Mouse (Mus musculus) thymus, adult 2 months (tissue): ENCODE results near the gene Ccdc167. TPM values are rescaled to one million over a fixed set of nuclear protein-coding genes. Genes with fewer than 3 reads are reported as not detected.
"Not testable (repeated sequence)": the region's sequence is repeated elsewhere in the genome, so short reads cannot be mapped to it uniquely, and the experiment has no call there.

ENCODE experiments used
- DNase-seq: peaks from one replicate; pipeline ENCODE4 v3.0.0; 2021
- H3K27ac ChIP-seq: fragments of 200-500 bp; 2 replicates; pipeline ENCODE4 v1.5.1; 2012; ENCODE audit warnings: low read length, control low read depth; ENCODE audit not compliant: control insufficient read depth, insufficient read depth
- H3K27me3 ChIP-seq: fragments of 200-500 bp; 2 replicates; pipeline ENCODE4 v1.6.1; 2012; ENCODE audit warnings: mild to moderate bottlenecking, low read length, moderate library complexity, mixed read lengths; ENCODE audit not compliant: control insufficient read depth, insufficient read depth
- H3K36me3 ChIP-seq: fragments of 200-500 bp; 2 replicates; pipeline ENCODE4 v1.6.1; 2012; ENCODE audit warnings: mild to moderate bottlenecking, low read length, moderate library complexity; ENCODE audit not compliant: control insufficient read depth, insufficient read depth
- H3K4me1 ChIP-seq: fragments of 200-500 bp; replicated peaks from 2 replicates; pipeline ENCODE4 v1.6.1; 2012; ENCODE audit warnings: low read length; ENCODE audit not compliant: control insufficient read depth, insufficient read depth
- H3K4me3 ChIP-seq: fragments of 200-500 bp; 2 replicates; pipeline ENCODE4 v1.5.1; 2012; ENCODE audit warnings: mild to moderate bottlenecking, low read length, control low read depth, moderate library complexity; ENCODE audit not compliant: control insufficient read depth, insufficient read depth
- CTCF ChIP-seq: fragments of 200-500 bp; IDR thresholded peaks from 2 replicates; pipeline ENCODE4 v1.5.1; 2012; ENCODE audit warnings: mild to moderate bottlenecking, control low read depth, low read length, moderate library complexity, borderline replicate concordance; ENCODE audit not compliant: control insufficient read depth, poor library complexity, insufficient read depth; ENCODE audit errors: extremely low read depth
- POLR2A ChIP-seq: fragments of 200-500 bp; IDR thresholded peaks from 2 replicates; pipeline ENCODE4 v1.6.1; 2012; ENCODE audit warnings: mild to moderate bottlenecking, low read length, control low read depth, moderate library complexity; ENCODE audit not compliant: control insufficient read depth, poor library complexity, insufficient read depth; ENCODE audit errors: extremely low read depth
- WGBS: fragments of 180-500 bp; shearing (Covaris S2); methylation state at CpG from one replicate; pipeline ENCODE4 v1.1.7; 2018; 5-methylcytosine and 5-hydroxymethylcytosine counted together
- polyA plus RNA-seq: library from polyadenylated mRNA; depleted of rRNA; stranded (reverse); fragments of >200 nt; gene quantifications from 2 replicates; pipeline ENCODE4 v1.2.3, GENCODE M21; 2012

Ccdc167 gene
- polyA plus RNA-seq, 1 experiment, result 17.7 TPM

GRCm38 (mm10) chr17:29720755-29721365 is 4.0 kb upstream of the Ccdc167 start:
- 65% methylated on average over 11 of the region's 11 CpGs for WGBS
- Histone ChIP-seq H3K27ac (no peak overlapping the region), H3K36me3 (no peaks in the 10 kb centered on the region), H3K27me3 (no peaks in the 10 kb centered on the region), H3K4me3 (no peak overlapping the region), H3K4me1 (peaks cover 11% of the 10 kb centered on the region; the same call in 1 of the 2 replicates)
- TF ChIP-seq CTCF (no peak), POLR2A (no peak)
- DNase-seq, result no peak

- no peak for DNase-seq
- Histone ChIP-seq H3K27ac (no peak overlapping the region), H3K4me1 (peaks cover 11% of the 10 kb centered on the region; the same call in 1 of the 2 replicates), H3K4me3 (no peak overlapping the region), H3K36me3 (no peaks in the 10 kb centered on the region), H3K27me3 (no peaks in the 10 kb centered on the region)
- 92% methylated on average over 13 of the region's 13 CpGs for WGBS
- TF ChIP-seq CTCF (no peak), POLR2A (no peak)
These were observed 3.1 kb upstream of the Ccdc167 start for GRCm38 (mm10) chr17:29719628-29720575.

GRCm38 (mm10) chr17:29718660-29719059 is 1.8 kb upstream of the Ccdc167 start:
- peaks cover 11% of the 10 kb centered on the region; the same call in 1 of the 2 replicates for H3K4me1 ChIP-seq
- whole genome bisulfite sequencing, result 85% methylated on average over 8 of the region's 8 CpGs
- no peaks in the 10 kb centered on the region for H3K36me3 ChIP-seq
- DNase-seq, result no peak
- H3K27ac ChIP-seq, result no peak overlapping the region
- H3K27me3 ChIP-seq, result no peaks in the 10 kb centered on the region
- no peak for TF ChIP-seq POLR2A
- TF ChIP-seq CTCF, result no peak
- no peak overlapping the region for H3K4me3 ChIP-seq

GRCm38 (mm10) chr17:29713734-29714133 is 3.1 kb downstream of the Ccdc167 start:
- not testable (repeated sequence) for H3K27ac ChIP-seq, DNase-seq, H3K27me3 ChIP-seq, H3K4me3 ChIP-seq, H3K36me3 ChIP-seq
- H3K4me1 ChIP-seq, result peaks cover 17% of the 10 kb centered on the region
- over 99% methylated on average over 4 of the region's 4 CpGs for WGBS

GRCm38 (mm10) chr17:29712565-29712964 is 4.3 kb downstream of the Ccdc167 start:
- no peak for DNase-seq
- no peak overlapping the region for H3K4me3 ChIP-seq
- peaks cover 17% of the 10 kb centered on the region for H3K4me1 ChIP-seq
- H3K27ac ChIP-seq, result no peak overlapping the region
- no peaks in the 10 kb centered on the region for H3K36me3 ChIP-seq
- no peak for TF ChIP-seq POLR2A
- no peak for TF ChIP-seq CTCF
- 24% methylated on average over 7 of the region's 7 CpGs for WGBS
- H3K27me3 ChIP-seq, result no peaks in the 10 kb centered on the region

- WGBS, result 92% methylated on average over 8 of the region's 8 CpGs
- TF ChIP-seq CTCF (no peak), POLR2A (no peak)
- Histone ChIP-seq H3K27ac (no peak overlapping the region), H3K4me3 (no peak overlapping the region), H3K27me3 (no peaks in the 10 kb centered on the region), H3K36me3 (no peaks in the 10 kb centered on the region), H3K4me1 (peaks cover 14% of the 10 kb centered on the region)
- no peak for DNase-seq
These were observed 5.0 kb downstream of the Ccdc167 start for GRCm38 (mm10) chr17:29711745-29712431.
